15 mouse cellular contexts compared by ENCODE assay signal in the genomic region with DNA sequence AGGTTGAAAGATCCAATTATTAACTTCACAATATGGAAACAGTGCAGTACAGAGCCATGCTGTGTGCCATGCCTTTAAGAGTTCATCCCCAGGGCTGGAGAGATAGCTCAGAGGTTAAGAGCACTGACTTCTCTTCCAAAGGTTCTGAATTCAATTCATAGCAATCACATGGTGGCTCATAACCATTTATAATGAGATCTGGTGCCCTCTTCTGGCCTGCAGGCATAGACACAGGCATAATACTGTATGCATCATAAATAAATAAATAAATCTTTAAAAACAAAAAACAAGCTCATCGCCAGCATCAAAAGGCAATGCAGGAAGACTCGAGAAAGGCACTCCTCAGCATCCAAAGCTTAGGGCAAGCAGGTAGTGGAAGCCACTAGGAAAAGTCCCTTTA. TPM values are rescaled to one million over a fixed set of nuclear protein-coding genes. Genes with fewer than 3 reads are reported as not detected.
DNase-seq lines count a peak whose midpoint lies in the region; ATAC-seq and TF ChIP-seq lines count a peak whose summit lies in the region.
"Had no signal": no experiment of that assay in that cellular context is flagged by ENCODE, and none has a peak within 500 bp of the region (broad histone marks: within the 10 kb centered on the region; RNA-seq: fewer than 3 reads in every experiment).

No protein-coding gene starts in this region.

- H3K9ac ChIP-seq in intestine, postnatal 0 days (ENCODE audit: low read depth, low read length), result no peak overlapping the region
- no peak overlapping the region for H3K9ac ChIP-seq in intestine, embryonic 15.5 days
- no peak overlapping the region for H3K9ac ChIP-seq in MEL (ENCODE audit: control insufficient read depth, low read depth, low read length, poor library complexity, severe bottlenecking)
- H3K9ac ChIP-seq: hindbrain, embryonic 13.5 days; midbrain, embryonic 13.5 days had no signal

- H3K27ac ChIP-seq in intestine, postnatal 0 days (ENCODE audit: low read depth, low read length), result no peak overlapping the region
- no peak overlapping the region for H3K27ac ChIP-seq in intestine, embryonic 15.5 days
- H3K27ac ChIP-seq in MEL (ENCODE audit: control insufficient read depth, low read depth, low read length), result no peak overlapping the region
- H3K27ac ChIP-seq: forebrain, embryonic 10.5 days; hindbrain, embryonic 13.5 days; midbrain, embryonic 13.5 days had no signal

- no peak for TF ChIP-seq EP300 in MEL (IDR thresholded peaks at IDR 0.05; ENCODE audit: low read depth in 1 of 2, low read length in 2 of 2)

- DNase-seq in lung, postnatal 36 days, result peak; percentile 14
- no peak for DNase-seq in lung, postnatal 14 days
- no peak for DNase-seq in MEL (ENCODE audit: low read depth, low spot score)
- DNase-seq in splenic B cell, adult 2 months (ENCODE audit: low read depth, low spot score), result peak; percentile 21
- DNase-seq in gastrocnemius, postnatal 25 days, result no peak
- DNase-seq: cerebellum, adult 11 months; kidney, adult 2 months; kidney, postnatal 4 days; lung, postnatal 4 days; thymus, adult 2 months had no signal

- no peak overlapping the region for H3K4me3 ChIP-seq in intestine, postnatal 0 days (ENCODE audit: low read depth, low read length)
- no peak overlapping the region for H3K4me3 ChIP-seq in intestine, embryonic 15.5 days (replicated peaks)
- no peak overlapping the region for H3K4me3 ChIP-seq in MEL (ENCODE audit: control insufficient read depth in 1 of 2, insufficient read depth in 1 of 2, low read depth in 2 of 2, low read length in 2 of 2)
- H3K4me3 ChIP-seq: forebrain, embryonic 10.5 days; hindbrain, embryonic 13.5 days; midbrain, embryonic 13.5 days had no signal

- H3K79me2 ChIP-seq in MEL (ENCODE audit: control insufficient read depth, insufficient read depth, low read length, poor library complexity), result peaks cover 2% of the 10 kb centered on the region; the same call in 1 of the 2 replicates

- peaks cover 5% of the 10 kb centered on the region; the same call in 1 of the 2 replicates for H3K36me3 ChIP-seq in intestine, postnatal 0 days (ENCODE audit: control insufficient read depth, insufficient read depth)
- no peaks in the 10 kb centered on the region for H3K36me3 ChIP-seq in intestine, embryonic 15.5 days
- peaks cover 3 to 39% of the 10 kb centered on the region in 2 experiments; a peak in 3 of 4 replicates for H3K36me3 ChIP-seq in MEL (ENCODE audit: control insufficient read depth in 1 of 2, insufficient read depth in 2 of 2, low read length in 2 of 2)
- H3K36me3 ChIP-seq in splenic B cell, adult 2 months (ENCODE audit: control insufficient read depth, insufficient read depth, low read length, poor library complexity, severe bottlenecking), result no peaks in the 10 kb centered on the region

- H3K9me3 ChIP-seq in intestine, postnatal 0 days (ENCODE audit: control insufficient read depth), result no peaks in the 10 kb centered on the region
- no peaks in the 10 kb centered on the region for H3K9me3 ChIP-seq in intestine, embryonic 15.5 days
- no peaks in the 10 kb centered on the region for H3K9me3 ChIP-seq in MEL (replicated peaks; ENCODE audit: insufficient read depth, low read length)
- H3K9me3 ChIP-seq: forebrain, embryonic 10.5 days; hindbrain, embryonic 13.5 days; midbrain, embryonic 13.5 days had no signal

- 93% methylated on average over 2 of the region's 2 CpGs for WGBS in intestine, postnatal 0 days
- WGBS in intestine, embryonic 15.5 days, result 87% methylated on average over 2 of the region's 2 CpGs

- no peaks in the 10 kb centered on the region for H3K4me1 ChIP-seq in intestine, postnatal 0 days (replicated peaks; ENCODE audit: control insufficient read depth, insufficient read depth, low read length)
- H3K4me1 ChIP-seq in intestine, embryonic 15.5 days (replicated peaks), result no peaks in the 10 kb centered on the region
- no peaks in the 10 kb centered on the region for H3K4me1 ChIP-seq in MEL (ENCODE audit: control insufficient read depth in 1 of 2, insufficient read depth in 2 of 2, low read length in 2 of 2)
- H3K4me1 ChIP-seq: forebrain, embryonic 10.5 days; hindbrain, embryonic 13.5 days; midbrain, embryonic 13.5 days had no signal

- no peak for TF ChIP-seq POLR2A in MEL (IDR thresholded peaks at IDR 0.05; ENCODE audit: control insufficient read depth in 1 of 2, insufficient read depth in 1 of 2, low read depth in 1 of 2, low read length in 2 of 2, poor library complexity in 1 of 2)

- TF ChIP-seq RAD21 in MEL (IDR thresholded peaks at IDR 0.05; ENCODE audit: low read depth, low read length), result peak; percentile 10; the same call in 1 of the 2 replicates

- no peaks in the 10 kb centered on the region for H3K27me3 ChIP-seq in intestine, postnatal 0 days (replicated peaks; ENCODE audit: control insufficient read depth, insufficient read depth, low read length)
- H3K27me3 ChIP-seq in intestine, embryonic 15.5 days (replicated peaks), result no peaks in the 10 kb centered on the region
- H3K27me3 ChIP-seq in MEL (ENCODE audit: control insufficient read depth in 1 of 2, insufficient read depth in 2 of 2, low read length in 2 of 2), result no peaks in the 10 kb centered on the region
- no peaks in the 10 kb centered on the region for H3K27me3 ChIP-seq in splenic B cell, adult 2 months (ENCODE audit: control insufficient read depth, insufficient read depth, low read length, poor library complexity, severe bottlenecking)
- H3K27me3 ChIP-seq: hindbrain, embryonic 13.5 days; midbrain, embryonic 13.5 days had no signal

- TF ChIP-seq CTCF in intestine, postnatal 0 days (IDR thresholded peaks at IDR 0.05; ENCODE audit: low read depth), result peak; percentile 53
- peak in 2 of 3 experiments; percentile 22 to 33; a peak in 3 of 6 replicates for TF ChIP-seq CTCF in MEL (IDR thresholded peaks at IDR 0.05 in 2 of 3, conservative IDR thresholded peaks at IDR 0.05 in 1 of 3; ENCODE audit: control insufficient read depth in 1 of 3, insufficient read depth in 1 of 3, low read depth in 2 of 3, low read length in 3 of 3, poor library complexity in 1 of 3, severe bottlenecking in 1 of 3)

- H3K4me2 ChIP-seq in intestine, postnatal 0 days (replicated peaks; ENCODE audit: low read depth), result no peak overlapping the region
- no peak overlapping the region for H3K4me2 ChIP-seq in intestine, embryonic 15.5 days (replicated peaks)
- H3K4me2 ChIP-seq: hindbrain, embryonic 13.5 days; midbrain, embryonic 13.5 days had no signal

- no peak for ATAC-seq in intestine, postnatal 0 days
- ATAC-seq in intestine, embryonic 15.5 days, result no peak
- ATAC-seq: midbrain, embryonic 13.5 days had no signal

TF ChIP-seq in MEL, 35 proteins besides CTCF, POLR2A, EP300 and RAD21:
- TF ChIP-seq ZMIZ1 (IDR thresholded peaks at IDR 0.05; ENCODE audit: low read depth, low read length) (no peak), UBTF (IDR thresholded peaks at IDR 0.05; ENCODE audit: borderline replicate concordance, insufficient read depth, low read depth, low read length) (no peak), POLR2AphosphoS2 (IDR thresholded peaks at IDR 0.05; ENCODE audit: low read length) (no peak), RCOR1 (IDR thresholded peaks at IDR 0.05; ENCODE audit: low read depth, low read length) (no peak), CHD1 (IDR thresholded peaks at IDR 0.05; ENCODE audit: low read depth, low read length) (no peak), SMC3 (IDR thresholded peaks at IDR 0.05; ENCODE audit: low read depth, low read length) (no peak), BHLHE40 (IDR thresholded peaks at IDR 0.05; ENCODE audit: borderline replicate concordance, low read depth, low read length) (no peak), USF1 (IDR thresholded peaks at IDR 0.05; ENCODE audit: low read depth, low read length) (no peak), ETS1 (IDR thresholded peaks at IDR 0.05; ENCODE audit: low read depth, low read length) (no peak), GATA1 (IDR thresholded peaks at IDR 0.05; ENCODE audit: low read depth, low read length) (no peak), CHD2 (IDR thresholded peaks at IDR 0.05; ENCODE audit: low read length) (no peak), JUND (IDR thresholded peaks at IDR 0.05; ENCODE audit: low read depth, low read length) (no peak), HCFC1 (IDR thresholded peaks at IDR 0.05; ENCODE audit: low read depth, low read length) (no peak), MAZ (IDR thresholded peaks at IDR 0.05; ENCODE audit: low read depth, low read length) (no peak), NELFE (IDR thresholded peaks at IDR 0.05; ENCODE audit: low read depth, low read length) (no peak)

RNA-seq across cellular contexts. Expression of a gene that starts 37.5 kb away (rescaled TPM):
- 11.8 and 13.3 TPM in 2 replicates for polyA plus RNA-seq in intestine, postnatal 0 days (2015; fragmentation: Nextera tagmentation; extraction: Ambion mirVana)
- 20.9 and 25.7 TPM in 2 replicates for polyA plus RNA-seq in intestine, embryonic 15.5 days (2015; fragmentation: Nextera tagmentation; extraction: Ambion mirVana)
- total RNA-seq in MEL (2012; rRNA removed), result 48.6 and 52.3 TPM in 2 replicates
- 100 to 1,000 TPM in 1 of 2 experiments, 10 to 100 TPM in 1; 53.5 to 113 TPM for polyA plus RNA-seq in MEL (2012; ENCODE audit: insufficient read depth in 1 of 2, insufficient read length in 2 of 2, low read depth in 1 of 2, low replicate concordance in 2 of 2, missing spikeins in 1 of 2)
- 10 to 100 TPM; 29.8 to 29.9 TPM for total RNA-seq in gastrocnemius, postnatal 25 days (2021)

Comparison
In these comparisons a context has a peak if more than half of its experiments do, and no peak if none do; other contexts are left out.
1. DNase-seq: peak in lung, postnatal 36 days (single experiment) and splenic B cell, adult 2 months (single experiment); none in lung, postnatal 14 days (single experiment), MEL (single experiment) and gastrocnemius, postnatal 25 days (single experiment).